Mouse (Mus musculus) heart, adult 2 months (tissue): ENCODE results near the gene Ccnyl1. TPM values are rescaled to one million over a fixed set of nuclear protein-coding genes. Genes with fewer than 3 reads are reported as not detected.
A peak's percentile ranks its signal among the peaks of the same experiment; 100 is the strongest.

Experiments used
- DNase-seq, 2 experiments: peaks; one replicate each; pipeline ENCODE4 v3.0.0; 2021
- H3K27ac ChIP-seq: fragments of 200-600 bp; 2 replicates; pipeline ENCODE4 v1.8.1; 2022
- H3K27me3 ChIP-seq: fragments of 200-500 bp; 2 replicates; pipeline ENCODE4 v1.6.1; 2012; ENCODE audit warnings: mild to moderate bottlenecking, low read length, inconsistent platforms, mixed read lengths; ENCODE audit not compliant: control insufficient read depth, insufficient read depth
- H3K36me3 ChIP-seq: fragments of 200-500 bp; 2 replicates; pipeline ENCODE4 v1.6.1; 2012; ENCODE audit warnings: low read length, inconsistent platforms; ENCODE audit not compliant: control insufficient read depth, insufficient read depth
- H3K4me1 ChIP-seq: fragments of 200-500 bp; 2 replicates; pipeline ENCODE4 v1.6.1; 2011; ENCODE audit warnings: low read length; ENCODE audit not compliant: control insufficient read depth, insufficient read depth
- H3K4me3 ChIP-seq: fragments of 200-600 bp; 2 replicates; pipeline ENCODE4 v1.8.1; 2022
- H3K79me2 ChIP-seq: fragments of 200-500 bp; replicated peaks from 2 replicates; pipeline ENCODE4 v1.6.1; 2012; ENCODE audit warnings: mild to moderate bottlenecking, inconsistent platforms, low read length, moderate library complexity, mixed read lengths; ENCODE audit not compliant: control insufficient read depth, insufficient read depth
- H3K9ac ChIP-seq: fragments of 200-500 bp; 2 replicates; pipeline ENCODE4 v1.6.1; 2012; ENCODE audit warnings: low read depth, mild to moderate bottlenecking, control low read depth, inconsistent platforms, low read length, mixed read lengths
- CTCF ChIP-seq: fragments of 200-600 bp; IDR thresholded peaks from 2 replicates; pipeline ENCODE4 v1.8.1; 2022; ENCODE audit warnings: antibody characterized with exemption, mild to moderate bottlenecking, moderate library complexity
- EP300 ChIP-seq: fragments of 200-500 bp; IDR thresholded peaks from 2 replicates; pipeline ENCODE4 v1.6.1; 2011; ENCODE audit warnings: low read depth, low read length, control low read depth; ENCODE audit not compliant: insufficient read depth
- POLR2A ChIP-seq: fragments of 200-500 bp; IDR thresholded peaks from 2 replicates; pipeline ENCODE4 v1.6.1; 2011; ENCODE audit warnings: mild to moderate bottlenecking, low read depth, low read length, control low read depth; ENCODE audit not compliant: insufficient read depth
- WGBS: fragments of 180-500 bp; shearing (Covaris S2); methylation state at CpG from one replicate; pipeline ENCODE4 v1.1.7; 2018; 5-methylcytosine and 5-hydroxymethylcytosine counted together
- intact Hi-C: fragments of 180-260 bp; cut with DNase I; formaldehyde crosslinking; loops from one replicate; pipeline ENCODE4 v1.15.1; 2025
- polyA plus RNA-seq: library from polyadenylated mRNA; depleted of rRNA; stranded (reverse); fragments of >200 nt; gene quantifications from 2 replicates; pipeline ENCODE4 v1.2.3, GENCODE M21; 2012
- total RNA-seq, 2 experiments: library from RNA; stranded (reverse); gene quantifications; 2 replicates each; pipeline ENCODE4 v1.2.3; 2021

Gene Ccnyl1
- total and polyA plus RNA-seq, 3 experiments, result 12.5 to 18.6 (median 16.0) TPM

GRCm38 (mm10) chr1:64733453-64734245, 43.4 kb downstream of the Ccnyl1 start:
- intact Hi-C loops, result loop anchor here (10.0 kb wide), 1 partner anchor 451 kb away; the partner anchor contains the start of genes Idh1 and Pikfyve
- H3K4me1 ChIP-seq, result no peaks in the 10 kb centered on the region; the same call in 1 of the 2 replicates
- WGBS, result 90% methylated on average over 11 of the region's 11 CpGs

GRCm38 (mm10) chr1:64734771-64735750, 44.8 kb downstream of the Ccnyl1 start:
- peak; percentile 52 for TF ChIP-seq CTCF
- TF ChIP-seq EP300, result no peak
- Histone ChIP-seq H3K4me3 (peak overlapping the region; percentile 40; the same call in 1 of the 2 replicates), H3K4me1 (peaks cover 2% of the 10 kb centered on the region; the same call in 1 of the 2 replicates), H3K79me2 (no peaks in the 10 kb centered on the region), H3K27me3 (no peaks in the 10 kb centered on the region), H3K9ac (peak overlapping the region; percentile 55), H3K36me3 (no peaks in the 10 kb centered on the region), H3K27ac (no peak overlapping the region)
- 61% methylated on average over 58 of the region's 58 CpGs for WGBS
- peak; percentile 41 to 45 for DNase-seq
- intact Hi-C loops, result loop anchor here (5.0 to 10.0 kb wide), 2 partner anchors 57 to 450 kb away; partner anchors contain the start of genes Idh1 and Pikfyve

More at GRCm38 (mm10) chr1:64733453-64734245, 43.4 kb downstream of the Ccnyl1 start:
- Histone ChIP-seq H3K9ac (no peak overlapping the region), H3K4me3 (no peak overlapping the region), H3K27ac (no peak overlapping the region), H3K27me3 (no peaks in the 10 kb centered on the region), H3K36me3 (no peaks in the 10 kb centered on the region), H3K79me2 (no peaks in the 10 kb centered on the region)
- no peak for TF ChIP-seq POLR2A
- TF ChIP-seq EP300, result no peak
- TF ChIP-seq CTCF, result no peak
- DNase-seq, result no peak

GRCm38 (mm10) chr1:64735781-64736680, 45.8 kb downstream of the Ccnyl1 start:
- no peaks in the 10 kb centered on the region for H3K79me2 ChIP-seq
- H3K4me1 ChIP-seq, result peaks cover 2% of the 10 kb centered on the region; the same call in 1 of the 2 replicates
- intact Hi-C loops, result loop anchor here (5.0 to 10.0 kb wide), 2 partner anchors 56 to 449 kb away; partner anchors contain the start of genes Idh1 and Pikfyve

DNA sequence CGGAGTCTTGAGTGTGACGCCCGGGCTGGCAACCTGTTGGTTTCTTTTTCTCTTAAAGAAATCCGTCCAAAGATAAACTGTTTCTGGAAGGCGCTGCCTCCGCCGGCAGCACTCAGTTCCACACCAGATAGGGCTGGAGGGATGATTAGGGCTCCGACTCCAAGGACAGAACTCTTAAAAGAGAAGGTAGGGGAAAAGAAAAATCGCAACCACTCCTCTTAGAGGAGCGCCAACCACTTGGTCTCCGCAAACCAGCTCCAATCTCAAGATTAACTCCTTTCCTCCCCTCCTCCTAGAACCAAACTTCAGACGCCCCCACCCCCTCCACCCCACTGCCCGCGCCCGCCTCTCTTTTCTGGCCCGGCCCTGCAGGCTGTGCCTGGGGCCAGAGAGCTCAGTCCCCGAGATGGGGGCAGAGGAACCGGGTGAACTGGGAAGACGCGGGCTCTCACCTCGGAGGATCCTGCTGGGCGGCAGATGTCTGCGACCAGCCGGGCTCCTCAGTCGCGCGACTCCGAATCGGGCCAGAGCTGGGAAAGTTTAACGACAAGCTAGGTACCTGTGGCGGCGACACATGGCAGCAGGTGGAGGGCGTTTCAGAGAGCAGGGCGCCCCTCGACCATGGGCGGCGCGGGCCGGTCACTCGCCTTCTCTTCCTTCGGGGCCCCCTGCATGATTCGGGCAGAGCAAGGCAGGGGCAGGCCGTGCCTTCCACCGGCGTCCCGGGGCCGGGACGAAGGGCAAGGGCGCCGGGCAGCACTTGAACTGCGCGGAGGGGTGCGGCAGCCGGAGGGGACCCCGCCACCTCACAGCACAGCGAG, 46.6 kb downstream of the Ccnyl1 start:
- H3K79me2 ChIP-seq, result no peaks in the 10 kb centered on the region
- peak overlapping the region; percentile 73 for H3K27ac ChIP-seq
- intact Hi-C loops, result loop anchor here (1.0 to 10.0 kb wide), 3 partner anchors 47 to 448 kb away; partner anchors contain the start of genes Ccnyl1, Idh1 and Pikfyve
- peak overlapping the region; percentile 93 for H3K9ac ChIP-seq
- DNase-seq, result no peak
- no peaks in the 10 kb centered on the region for H3K36me3 ChIP-seq
- WGBS, result under 1% methylated on average over 54 of the region's 56 CpGs
- no peak for TF ChIP-seq CTCF
- no peak for TF ChIP-seq POLR2A
- TF ChIP-seq EP300, result no peak
- no peaks in the 10 kb centered on the region for H3K27me3 ChIP-seq
- peaks cover 2% of the 10 kb centered on the region; the same call in 1 of the 2 replicates for H3K4me1 ChIP-seq
- H3K4me3 ChIP-seq, result peak overlapping the region; percentile 89

More at GRCm38 (mm10) chr1:64735781-64736680, 45.8 kb downstream of the Ccnyl1 start:
- peak overlapping the region; percentile 89 for H3K4me3 ChIP-seq
- H3K9ac ChIP-seq, result peak overlapping the region; percentile 47
- peak; percentile 47 for TF ChIP-seq CTCF
- no peak for TF ChIP-seq EP300
- no peak for TF ChIP-seq POLR2A
- H3K27me3 ChIP-seq, result no peaks in the 10 kb centered on the region
- no peaks in the 10 kb centered on the region for H3K36me3 ChIP-seq
- no peak overlapping the region for H3K27ac ChIP-seq
- DNase-seq, result peak; percentile 55 to 64
- WGBS, result 14% methylated on average over 75 of the region's 75 CpGs
